Mouse (Mus musculus): ENCODE measurements around the gene Etnk2.

Etnk2 gene

DNA sequence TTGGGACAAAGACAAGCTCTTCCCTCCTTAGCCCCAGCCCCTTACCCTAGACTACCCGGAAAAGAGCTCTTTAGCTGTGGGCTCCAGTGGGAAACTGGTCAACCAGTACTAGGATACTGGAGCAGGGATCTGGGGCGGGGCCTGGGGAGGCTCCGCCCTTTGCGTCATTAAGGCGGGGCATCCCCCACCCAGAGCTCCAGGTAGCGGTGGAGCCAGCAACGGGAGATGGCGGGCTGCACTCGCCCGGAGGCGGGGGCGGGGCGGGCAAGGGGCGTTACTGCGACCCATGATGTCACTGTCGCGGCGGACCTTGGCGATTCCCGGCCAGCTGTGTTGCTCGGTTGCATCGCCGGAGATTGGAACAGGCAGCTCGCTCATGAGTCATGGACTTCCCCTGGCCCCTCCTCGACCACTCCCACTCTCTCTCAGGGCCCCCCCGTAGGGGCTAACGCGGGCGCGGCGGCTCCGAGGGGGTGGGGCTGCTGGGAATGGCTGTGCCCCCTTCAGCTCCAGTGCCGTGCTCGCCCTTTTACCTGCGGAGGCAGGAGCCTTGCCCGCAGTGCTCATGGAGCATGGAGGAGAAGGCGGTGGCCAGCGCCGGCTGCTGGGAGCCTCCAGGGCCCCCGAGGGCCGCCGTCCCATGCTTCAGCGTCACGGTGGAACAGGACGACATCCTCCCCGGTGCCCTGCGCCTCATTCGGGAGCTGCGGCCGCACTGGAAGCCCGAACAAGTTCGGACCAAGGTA lies at the start of gene Etnk2:
TSS of gene Etnk2 (plus strand) at position 297 of the 746 bp plus-strand sequence.
- under 1% methylated on average over 52 of the region's 52 CpGs for WGBS

DNA sequence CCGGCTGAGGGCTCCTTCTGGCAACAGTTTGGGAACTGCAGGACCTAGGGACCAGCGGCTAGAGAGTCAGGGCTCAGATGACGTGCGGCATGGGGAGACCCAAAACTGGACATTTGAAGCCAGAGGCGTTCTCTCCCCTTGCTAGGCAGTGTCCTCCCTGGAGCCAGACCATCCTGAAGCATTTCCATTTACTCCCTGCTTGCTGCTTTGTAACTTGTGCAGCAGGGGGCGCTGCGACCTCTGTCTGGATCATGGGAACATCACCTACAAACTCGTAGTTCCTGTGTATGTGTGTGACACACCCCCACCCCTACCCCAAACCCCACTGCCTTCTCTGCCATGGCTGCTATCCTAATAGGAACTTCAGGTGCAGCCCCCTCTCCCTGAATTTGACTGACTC lies 49.0 kb upstream of the Etnk2 start:
- WGBS, result 37% methylated on average over 8 of the region's 8 CpGs

DNA sequence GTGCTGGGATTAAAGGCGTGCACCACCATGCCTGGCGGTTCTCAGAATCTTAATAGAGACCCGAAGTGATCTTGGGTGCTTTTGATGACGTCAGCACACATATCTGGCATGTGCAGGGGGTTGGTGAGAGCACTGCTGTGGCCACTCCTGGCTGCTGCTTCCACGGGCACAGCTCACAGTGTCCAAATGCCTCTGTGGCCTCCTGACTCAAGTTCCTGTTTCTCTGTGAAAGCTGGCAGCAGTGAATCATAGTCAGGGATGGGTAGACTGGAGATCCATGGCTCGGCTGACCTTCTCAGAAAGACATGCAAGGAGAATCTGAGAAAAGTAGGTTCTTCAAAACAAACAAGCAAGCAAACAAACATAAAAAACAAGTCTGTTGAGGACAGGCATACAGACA lies 47.6 kb upstream of the Etnk2 start:
- WGBS, result 86% methylated on average over 6 of the region's 6 CpGs

DNA sequence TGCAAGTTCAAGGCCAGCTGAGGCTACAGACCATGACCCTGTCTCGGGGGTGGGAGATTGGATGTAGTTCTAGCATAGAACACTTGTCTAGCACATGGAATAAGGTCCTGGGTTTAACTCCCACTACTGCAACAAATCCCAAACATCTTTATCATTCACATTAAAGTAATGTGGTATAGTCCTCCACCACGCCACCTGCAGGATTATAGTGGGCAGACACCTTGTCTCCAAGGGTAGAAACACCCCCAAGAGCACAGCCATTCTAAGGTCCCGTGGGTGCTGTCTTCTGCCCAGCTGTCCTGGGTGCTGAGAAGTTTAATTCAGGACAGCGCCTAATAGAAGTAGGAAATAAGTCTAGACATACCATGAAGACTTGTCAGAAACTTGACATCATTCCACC lies 46.8 kb upstream of the Etnk2 start:
- 86% methylated on average over 4 of the region's 4 CpGs for WGBS

DNA sequence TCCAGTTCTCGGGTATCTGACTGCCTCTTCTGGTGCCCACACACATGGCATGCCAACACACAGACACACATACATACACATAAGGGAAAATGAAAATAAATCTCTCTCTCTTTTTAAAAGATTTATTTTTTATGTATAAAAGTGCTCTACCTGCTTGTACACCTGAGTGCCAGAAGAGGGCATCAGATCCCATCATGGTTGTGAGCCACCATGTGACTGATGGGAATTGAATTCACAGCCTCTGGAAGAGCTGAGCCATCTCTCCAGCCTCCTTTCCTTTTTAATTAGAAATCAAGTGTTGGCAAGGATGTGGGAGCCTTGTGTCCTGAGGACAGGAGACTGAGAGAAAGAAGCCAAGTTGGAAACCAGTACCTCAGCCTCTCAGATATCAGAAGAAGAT lies 46.2 kb upstream of the Etnk2 start:
- WGBS, result 42% methylated on average over 1 of the region's 1 CpGs

DNA sequence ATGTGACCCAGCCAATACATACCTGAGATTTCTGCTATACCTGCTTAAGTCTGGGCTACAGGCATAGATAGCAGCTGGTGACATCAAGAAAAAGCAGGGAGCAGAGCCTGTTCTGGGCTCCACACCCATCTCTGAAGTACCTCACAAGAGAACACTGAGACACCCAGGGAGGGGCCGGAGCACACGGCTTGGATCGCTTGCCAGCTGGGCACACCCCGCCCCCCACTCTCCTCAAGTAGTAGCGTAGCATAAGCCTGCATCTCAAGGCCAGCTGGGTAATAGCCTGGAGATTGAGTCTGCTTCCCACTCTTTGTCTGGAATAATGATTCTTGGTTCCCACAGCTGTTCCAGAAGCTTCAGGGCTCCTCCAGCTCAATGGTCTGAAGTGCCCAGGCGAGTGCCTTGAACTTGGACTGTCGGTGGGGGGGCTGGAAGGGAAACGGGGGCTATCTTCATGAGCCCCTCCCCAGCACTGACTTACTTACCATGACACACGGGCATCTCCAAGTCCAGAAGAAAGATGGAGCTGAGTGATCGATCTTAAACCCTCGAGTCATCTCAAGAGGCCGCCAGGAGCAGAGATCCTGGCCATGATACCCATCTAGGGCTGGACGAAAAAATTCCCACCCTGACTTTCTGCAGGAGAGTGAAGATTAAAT lies 42.0 kb upstream of the Etnk2 start, which contains the start of gene Kiss1:
TSS of gene Kiss1 (plus strand) at position 609 of the 659 bp plus-strand sequence.
- WGBS, result 71% methylated on average over 13 of the region's 13 CpGs

DNA sequence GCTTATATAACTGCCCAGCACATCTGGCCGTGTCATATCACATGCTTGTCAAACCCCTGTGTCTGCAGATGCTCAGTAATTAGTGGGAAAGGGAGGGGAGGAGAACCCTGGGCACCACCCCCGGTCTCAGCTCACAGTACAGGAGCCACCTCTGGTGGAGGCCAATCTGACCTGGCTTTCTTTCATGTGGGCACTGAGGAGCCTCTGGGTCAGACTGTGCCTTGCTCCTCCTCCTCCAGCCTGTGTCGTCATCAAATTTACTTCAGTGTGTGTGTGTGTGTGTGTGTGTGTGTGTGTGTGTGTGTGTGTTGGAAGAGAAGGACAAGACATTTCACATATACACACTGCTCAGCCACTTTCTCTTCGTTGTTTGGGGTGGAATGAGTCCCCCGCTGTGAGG lies 40.0 kb upstream of the Etnk2 start:
- WGBS, result 58% methylated on average over 5 of the region's 5 CpGs

DNA sequence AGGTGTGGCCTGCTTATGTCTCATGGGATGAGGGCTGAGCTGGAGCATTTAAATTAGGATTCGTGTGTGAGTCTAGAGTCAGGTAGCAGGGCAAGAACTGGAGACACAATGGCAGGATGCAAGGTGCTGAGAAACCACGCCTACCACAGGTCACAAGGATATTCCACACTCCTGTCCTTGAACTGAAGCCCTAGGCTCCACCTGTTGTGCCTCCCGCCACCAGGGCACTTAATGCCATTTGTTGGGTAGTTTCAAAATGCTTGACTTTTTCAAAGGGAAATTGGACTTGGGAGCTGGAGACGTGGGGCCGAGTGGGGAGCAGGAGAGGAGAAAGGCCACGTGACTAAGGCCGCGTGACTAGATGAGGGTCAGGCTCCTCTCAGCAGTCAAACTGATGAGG lies 37.4 kb upstream of the Etnk2 start:
- WGBS, result 88% methylated on average over 8 of the region's 8 CpGs

DNA sequence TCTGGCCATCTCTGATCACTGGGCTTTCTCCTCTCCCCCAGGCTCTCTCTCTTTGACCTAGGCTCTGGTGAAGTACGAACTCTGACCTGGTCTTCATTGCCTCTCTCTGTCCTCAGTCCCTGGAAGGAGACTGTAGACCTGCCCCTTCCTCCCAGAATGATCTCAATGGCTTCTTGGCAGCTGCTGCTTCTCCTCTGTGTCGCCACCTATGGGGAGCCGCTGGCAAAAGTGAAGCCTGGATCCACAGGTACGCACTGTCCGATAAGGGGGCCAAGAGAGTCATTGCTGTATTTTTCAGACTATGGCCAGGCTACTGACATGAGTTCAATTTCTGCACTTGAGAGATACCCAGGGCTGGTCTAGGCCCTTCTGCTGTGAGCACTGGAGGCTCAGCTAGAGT lies 36.3 kb upstream of the Etnk2 start:
- 85% methylated on average over 5 of the region's 5 CpGs for WGBS

DNA sequence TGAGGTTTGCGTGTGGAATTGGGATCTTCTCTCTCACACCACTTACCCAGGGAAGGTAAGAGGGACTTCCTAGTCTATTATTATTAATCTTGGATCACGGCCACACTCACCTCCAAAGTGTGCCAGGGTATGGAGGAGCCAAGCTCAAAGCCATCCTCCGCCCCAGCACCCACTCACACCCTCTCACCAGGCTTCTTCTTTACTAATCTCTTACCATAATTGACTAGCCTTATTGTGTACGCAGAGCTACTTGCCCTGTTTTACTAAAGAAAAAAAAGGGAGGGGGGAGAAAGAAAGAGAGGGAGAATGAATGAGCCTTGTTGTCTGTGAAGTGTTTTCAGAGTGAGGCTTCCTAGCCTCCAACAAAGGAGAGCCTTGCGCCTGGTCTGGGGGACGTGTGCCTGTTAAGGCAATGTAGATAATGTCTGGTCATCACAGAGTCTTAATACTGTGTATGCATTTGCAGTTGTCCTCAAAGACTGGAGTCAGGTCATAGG lies 35.0 kb upstream of the Etnk2 start:
- WGBS, result 57% methylated on average over 6 of the region's 6 CpGs

DNA sequence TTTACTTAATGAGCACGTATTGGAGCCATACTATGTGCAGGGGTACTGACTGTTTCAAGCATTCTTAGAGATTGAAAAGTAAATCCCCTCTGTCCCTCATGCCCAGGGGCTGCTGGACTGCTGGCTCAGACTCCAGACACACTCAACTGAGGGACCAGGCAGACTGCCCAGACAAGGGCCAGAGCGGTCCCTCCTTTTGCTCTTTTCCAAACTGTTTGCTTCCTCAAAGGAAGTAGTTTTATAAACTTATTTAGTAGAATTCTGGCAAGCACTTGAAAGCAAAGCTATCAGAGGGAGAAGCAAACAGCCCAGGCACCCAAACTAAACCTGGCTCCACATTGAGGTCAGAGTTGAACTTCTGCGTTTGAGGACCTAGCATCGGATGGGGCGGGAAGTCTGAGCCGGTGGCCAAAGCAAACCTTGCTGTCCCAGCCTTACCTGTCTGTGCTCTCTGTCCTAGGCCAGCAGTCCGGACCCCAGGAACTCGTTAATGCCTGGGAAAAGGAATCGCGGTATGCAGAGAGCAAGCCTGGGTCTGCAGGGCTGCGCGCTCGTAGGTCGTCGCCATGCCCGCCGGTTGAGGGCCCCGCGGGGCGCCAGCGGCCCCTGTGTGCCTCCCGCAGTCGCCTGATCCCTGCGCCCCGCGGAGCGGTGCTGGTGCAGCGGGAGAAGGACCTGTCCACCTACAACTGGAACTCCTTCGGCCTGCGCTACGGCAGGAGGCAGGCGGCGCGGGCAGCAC lies 34.3 kb upstream of the Etnk2 start:
- WGBS, result 50% methylated on average over 34 of the region's 34 CpGs

DNA sequence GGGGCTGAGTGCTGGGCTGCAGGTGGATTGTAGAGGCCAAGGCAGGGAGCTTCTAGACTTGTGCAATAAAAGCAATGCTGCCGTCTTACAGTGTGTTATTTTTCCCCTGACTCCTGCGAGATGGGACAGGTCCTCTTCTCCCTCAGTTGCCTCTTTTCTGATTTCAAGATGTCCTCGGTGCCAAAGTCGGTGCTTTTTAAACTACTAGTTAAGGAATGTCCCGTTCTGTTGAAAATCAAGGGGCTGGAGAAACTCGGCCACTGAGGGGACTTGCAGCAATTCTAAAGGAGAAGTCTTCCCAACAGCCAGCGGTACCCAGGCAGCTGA lies 33.8 kb upstream of the Etnk2 start:
- 65% methylated on average over 7 of the region's 7 CpGs for WGBS

DNA sequence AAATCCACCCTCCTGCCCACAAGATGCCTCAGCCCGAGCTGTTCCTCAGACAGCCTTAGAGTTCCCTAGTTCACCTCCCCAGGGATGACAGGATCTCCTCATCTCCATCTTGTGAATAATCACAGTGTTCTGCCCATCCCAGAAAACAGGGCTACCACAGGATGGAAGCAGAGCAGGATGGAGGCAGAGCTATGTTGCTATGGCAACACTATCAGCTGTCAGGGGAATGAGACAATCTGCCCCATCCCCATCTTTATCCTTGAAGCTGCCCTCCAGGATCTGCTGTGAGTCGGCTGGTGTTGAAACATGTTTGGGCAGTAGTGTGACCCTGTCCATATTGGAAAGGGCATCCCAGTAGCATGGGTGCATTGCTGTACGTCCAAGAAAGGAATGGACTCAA lies 32.2 kb upstream of the Etnk2 start:
- 69% methylated on average over 3 of the region's 3 CpGs for WGBS

DNA sequence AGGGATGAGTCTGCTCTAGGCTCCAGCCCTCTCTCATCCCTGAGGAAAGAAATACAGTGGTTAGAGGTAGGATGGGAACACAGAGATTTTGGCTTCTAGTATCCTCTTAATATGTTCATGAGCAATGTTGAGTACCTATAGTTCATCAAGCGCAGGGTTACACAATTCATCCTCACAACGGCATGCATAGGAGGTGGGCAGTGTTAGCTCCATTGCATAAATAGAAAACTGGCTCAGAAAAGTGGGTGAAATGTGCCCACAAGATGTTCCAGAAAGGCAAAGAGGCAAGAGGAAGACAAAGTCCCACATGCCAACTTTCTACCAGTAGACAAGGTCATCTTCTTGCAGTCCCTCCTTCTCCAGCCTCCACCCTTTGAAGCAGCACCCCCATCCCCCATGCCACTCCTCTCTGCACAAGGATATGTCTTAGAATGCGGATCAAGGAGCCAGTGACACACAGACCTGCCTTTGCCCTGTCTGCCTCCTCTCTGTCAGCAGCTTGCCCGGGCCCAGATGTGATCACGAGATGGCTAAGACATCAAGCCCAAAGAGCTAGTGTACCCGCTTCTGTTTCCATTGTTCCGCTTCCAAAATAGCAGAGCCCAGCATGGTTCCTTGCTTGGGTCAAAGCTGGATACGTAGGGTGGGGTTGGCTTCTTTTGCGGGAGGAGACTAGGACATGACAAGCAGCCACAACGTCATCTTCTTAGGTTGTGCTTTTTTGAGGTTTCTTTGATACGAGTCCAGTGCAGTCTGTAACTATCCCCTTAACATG lies 30.5 kb upstream of the Etnk2 start:
- WGBS, result 69% methylated on average over 11 of the region's 11 CpGs

DNA sequence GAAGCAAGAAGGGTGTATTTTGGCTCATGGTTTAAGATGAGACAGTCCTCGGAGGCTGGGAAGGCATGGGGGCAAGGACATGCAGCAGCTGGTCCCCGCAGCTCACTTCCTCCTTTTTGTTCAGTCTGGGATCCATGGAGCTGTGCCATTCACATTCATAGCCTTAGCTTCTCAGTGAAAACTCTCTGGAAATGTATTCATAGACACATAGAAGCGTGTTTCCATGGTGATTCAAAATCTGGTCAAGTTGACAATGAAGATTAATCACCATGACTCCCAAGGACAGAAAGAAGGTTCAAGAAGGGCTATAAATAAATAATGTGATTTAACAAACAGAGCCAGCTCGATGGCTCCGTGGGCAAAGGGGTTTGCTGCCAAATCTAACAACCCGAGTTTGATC lies 29.4 kb upstream of the Etnk2 start:
- WGBS, result 29% methylated on average over 6 of the region's 6 CpGs

DNA sequence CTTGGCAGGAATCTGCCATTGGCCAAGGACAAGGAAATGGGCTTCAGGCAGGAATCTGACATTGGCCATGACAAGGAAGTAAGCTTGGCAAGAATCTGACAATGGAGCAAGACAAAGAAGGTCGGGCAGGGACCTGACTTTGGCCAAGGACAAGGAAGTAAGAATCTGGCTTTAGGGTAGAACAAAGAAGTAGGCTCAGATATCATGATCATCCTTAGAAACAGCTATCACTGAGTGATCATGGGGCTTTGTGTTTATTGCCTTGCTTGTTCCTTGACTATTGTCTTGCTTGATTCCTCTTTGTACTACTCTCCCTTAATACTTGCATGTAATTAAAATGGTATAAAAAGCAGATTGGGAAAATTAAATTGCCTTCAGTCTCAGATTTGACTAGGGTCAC lies 23.0 kb upstream of the Etnk2 start:
- 58% methylated on average over 1 of the region's 1 CpGs for WGBS

DNA sequence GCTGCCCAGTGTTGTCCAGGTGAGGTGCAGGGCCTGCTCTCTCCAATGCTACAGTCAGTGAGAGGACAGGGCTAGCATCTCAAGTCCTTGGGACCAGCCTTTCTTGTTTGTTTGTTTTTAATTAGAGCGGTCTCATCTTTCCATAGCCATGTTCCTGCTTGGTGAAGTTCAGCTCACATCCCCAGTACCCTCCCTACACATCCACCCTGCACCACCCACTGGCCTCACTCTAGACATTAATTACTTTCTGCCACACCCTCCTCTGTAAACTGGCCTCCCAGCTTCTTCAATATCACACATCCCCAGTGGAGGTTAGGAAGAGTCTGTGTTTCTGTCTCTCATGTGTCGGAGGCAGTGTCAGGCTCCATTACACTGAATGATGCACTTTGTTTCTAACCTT lies 19.0 kb upstream of the Etnk2 start:
- 93% methylated on average over 2 of the region's 2 CpGs for WGBS

DNA sequence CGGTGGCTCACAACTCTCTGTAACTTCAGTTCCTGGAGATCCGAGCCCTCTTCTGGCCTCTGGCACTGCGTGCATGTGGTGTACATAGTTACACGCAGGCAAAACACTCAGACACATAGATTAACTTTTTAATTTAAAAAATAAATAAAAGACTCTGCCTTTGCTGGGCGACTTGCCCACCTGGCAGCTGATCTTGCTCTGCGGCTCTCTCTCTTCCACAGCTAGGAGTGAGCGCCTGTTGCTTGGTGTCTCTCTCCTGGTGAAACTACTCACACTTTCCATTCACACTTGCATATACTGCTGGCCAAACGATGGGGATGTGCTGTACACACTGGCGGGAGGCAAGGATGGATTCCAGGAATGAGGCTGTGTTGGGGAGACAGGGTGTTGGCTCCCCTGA lies 16.8 kb upstream of the Etnk2 start:
- 72% methylated on average over 9 of the region's 9 CpGs for WGBS

DNA sequence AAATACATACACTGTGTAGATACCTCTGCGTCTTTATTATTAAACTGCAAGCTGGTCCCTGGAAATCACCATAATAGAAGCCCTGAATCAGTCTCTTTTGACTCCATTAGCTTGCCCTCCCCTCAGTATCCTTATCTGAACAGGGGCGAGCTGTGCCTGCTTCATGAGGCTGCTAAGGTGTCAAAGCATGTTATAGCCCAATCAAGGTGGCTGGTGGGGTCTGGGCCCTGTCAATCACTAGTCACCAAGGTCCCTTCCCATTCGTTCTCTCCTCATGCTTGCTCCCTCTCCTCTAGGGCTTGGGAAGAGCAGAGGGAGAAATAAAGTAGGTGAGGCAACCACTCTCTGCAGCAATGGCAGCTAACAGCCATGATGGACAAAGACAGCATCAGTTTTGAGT lies 16.1 kb upstream of the Etnk2 start:
- WGBS, result 97% methylated on average over 3 of the region's 3 CpGs

DNA sequence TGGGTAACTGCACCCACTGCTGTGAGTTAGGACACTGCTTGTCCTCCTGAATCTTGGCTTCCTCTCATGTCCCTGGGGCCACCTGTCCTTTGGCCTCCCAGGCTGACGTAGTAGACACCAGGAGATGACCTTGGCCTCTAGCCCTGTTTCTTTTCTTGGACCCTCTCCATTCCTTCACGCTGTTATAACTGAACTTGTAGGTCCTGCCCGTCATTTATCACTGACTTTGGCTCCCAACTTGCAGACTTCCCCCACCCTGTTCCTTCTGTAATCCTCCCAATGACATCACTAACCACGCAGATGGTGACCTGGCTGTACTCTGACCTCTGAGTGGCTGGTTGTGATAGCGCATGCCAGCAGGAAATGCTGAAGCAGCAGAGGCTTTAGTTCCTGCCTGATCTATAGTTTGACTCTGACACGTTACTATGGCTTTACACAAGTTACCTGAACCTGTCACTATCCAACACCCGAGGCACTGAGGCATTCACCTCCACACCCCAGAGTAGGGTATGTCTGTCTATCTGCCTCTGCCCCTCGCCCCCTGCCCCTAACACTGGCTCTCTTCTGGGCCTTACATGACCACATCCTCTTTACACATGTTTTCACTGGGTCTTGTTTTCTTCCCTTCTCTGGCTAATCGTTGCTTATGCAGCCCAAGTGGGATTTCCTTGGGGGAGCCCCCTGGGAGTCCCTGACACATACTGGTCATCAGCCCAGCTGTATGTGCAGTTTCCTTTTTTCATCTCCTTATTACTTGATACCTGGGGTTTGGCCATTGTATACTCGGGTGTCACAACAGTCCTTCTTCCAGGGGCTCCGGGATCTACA lies 15.5 kb upstream of the Etnk2 start:
- WGBS, result 85% methylated on average over 11 of the region's 11 CpGs

DNA sequence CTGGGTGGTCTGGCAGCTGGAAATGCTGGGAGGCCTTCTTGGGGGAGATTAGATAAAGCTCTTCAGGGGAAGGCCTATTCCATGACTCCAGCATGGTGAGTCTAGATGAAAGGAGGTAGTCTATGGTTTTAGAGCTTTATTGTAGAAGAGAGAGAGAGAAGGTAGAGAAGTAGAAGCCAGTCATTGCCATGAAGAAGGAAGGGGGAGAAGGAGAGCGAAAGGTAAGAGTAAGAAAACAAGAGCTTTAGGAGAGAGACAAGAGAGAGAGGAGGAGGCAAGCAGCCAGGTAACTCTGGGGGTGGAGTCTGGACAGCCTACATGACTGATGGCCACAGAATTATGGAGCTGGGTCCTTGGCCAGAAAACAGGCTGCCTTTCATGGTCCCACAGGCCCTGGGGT lies 13.2 kb upstream of the Etnk2 start, which contains the start of gene Ren1:
TSS of gene Ren1 (plus strand) at position 301 of the 400 bp plus-strand sequence.
- WGBS, result 92% methylated on average over 1 of the region's 1 CpGs

All from cerebral cortex, adult 2 months (tissue).